Mouse (Mus musculus): ENCODE measurements around the gene Dleu7. TPM values are rescaled to one million over a fixed set of nuclear protein-coding genes. Genes with fewer than 3 reads are reported as not detected.
A peak's percentile ranks its signal among the peaks of the same experiment; 100 is the strongest.

Gene Dleu7
- total RNA-seq, 1 experiment from 2014 or later, result 2.0 TPM

- ATAC-seq (replicated peaks in 1 of 2; ENCODE audit: insufficient read depth in 1 of 2, low FRiP score in 2 of 2, low TSS enrichment in 1 of 2, low read depth in 1 of 2, poor library complexity in 2 of 2, severe bottlenecking in 2 of 2), result no peak
Measured at GRCm38 (mm10) chr14:62298808-62299207, 6.0 kb upstream of the Dleu7 start.

GRCm38 (mm10) chr14:62292166-62292487 lies 720 bp downstream of the Dleu7 start:
- no peak for ATAC-seq (replicated peaks in 1 of 2; ENCODE audit: insufficient read depth in 1 of 2, low FRiP score in 2 of 2, low TSS enrichment in 1 of 2, low read depth in 1 of 2, poor library complexity in 2 of 2, severe bottlenecking in 2 of 2)

GRCm38 (mm10) chr14:62291406-62291987 lies 1.4 kb downstream of the Dleu7 start:
- ATAC-seq (replicated peaks in 1 of 2; ENCODE audit: insufficient read depth in 1 of 2, low FRiP score in 2 of 2, low TSS enrichment in 1 of 2, low read depth in 1 of 2, poor library complexity in 2 of 2, severe bottlenecking in 2 of 2), result no peak

- ATAC-seq (replicated peaks in 1 of 2; ENCODE audit: insufficient read depth in 1 of 2, low FRiP score in 2 of 2, low TSS enrichment in 1 of 2, low read depth in 1 of 2, poor library complexity in 2 of 2, severe bottlenecking in 2 of 2), result no peak
Measured at GRCm38 (mm10) chr14:62288731-62289130, 4.1 kb downstream of the Dleu7 start.

- no peak for ATAC-seq (replicated peaks in 1 of 2; ENCODE audit: insufficient read depth in 1 of 2, low FRiP score in 2 of 2, low TSS enrichment in 1 of 2, low read depth in 1 of 2, poor library complexity in 2 of 2, severe bottlenecking in 2 of 2)
Measured at GRCm38 (mm10) chr14:62282974-62283373, 9.9 kb downstream of the Dleu7 start.

GRCm38 (mm10) chr14:62273604-62274003 lies 19.2 kb downstream of the Dleu7 start:
- no peak for ATAC-seq (replicated peaks in 1 of 2; ENCODE audit: insufficient read depth in 1 of 2, low FRiP score in 2 of 2, low TSS enrichment in 1 of 2, low read depth in 1 of 2, poor library complexity in 2 of 2, severe bottlenecking in 2 of 2)

- ATAC-seq (replicated peaks in 1 of 2; ENCODE audit: insufficient read depth in 1 of 2, low FRiP score in 2 of 2, low TSS enrichment in 1 of 2, low read depth in 1 of 2, poor library complexity in 2 of 2, severe bottlenecking in 2 of 2), result no peak
Measured at GRCm38 (mm10) chr14:62270698-62271396, 22.0 kb downstream of the Dleu7 start.

GRCm38 (mm10) chr14:62258978-62259536 lies 33.8 kb downstream of the Dleu7 start:
- no peak for ATAC-seq (replicated peaks in 1 of 2; ENCODE audit: insufficient read depth in 1 of 2, low FRiP score in 2 of 2, low TSS enrichment in 1 of 2, low read depth in 1 of 2, poor library complexity in 2 of 2, severe bottlenecking in 2 of 2)

GRCm38 (mm10) chr14:62258125-62258524 lies 34.7 kb downstream of the Dleu7 start:
- no peak for ATAC-seq (replicated peaks in 1 of 2; ENCODE audit: insufficient read depth in 1 of 2, low FRiP score in 2 of 2, low TSS enrichment in 1 of 2, low read depth in 1 of 2, poor library complexity in 2 of 2, severe bottlenecking in 2 of 2)

GRCm38 (mm10) chr14:62256066-62256465 lies 36.8 kb downstream of the Dleu7 start:
- no peak for ATAC-seq (replicated peaks in 1 of 2; ENCODE audit: insufficient read depth in 1 of 2, low FRiP score in 2 of 2, low TSS enrichment in 1 of 2, low read depth in 1 of 2, poor library complexity in 2 of 2, severe bottlenecking in 2 of 2)

- 0 out of 4 replicates have a peak, but pooled peaks of 1 of the 2 experiments have one; percentile 32 for ATAC-seq (replicated peaks in 1 of 2; ENCODE audit: insufficient read depth in 1 of 2, low FRiP score in 2 of 2, low TSS enrichment in 1 of 2, low read depth in 1 of 2, poor library complexity in 2 of 2, severe bottlenecking in 2 of 2)
Measured at GRCm38 (mm10) chr14:62254371-62254770, 38.5 kb downstream of the Dleu7 start.

GRCm38 (mm10) chr14:62251999-62252398 lies 40.8 kb downstream of the Dleu7 start:
- ATAC-seq (replicated peaks in 1 of 2; ENCODE audit: insufficient read depth in 1 of 2, low FRiP score in 2 of 2, low TSS enrichment in 1 of 2, low read depth in 1 of 2, poor library complexity in 2 of 2, severe bottlenecking in 2 of 2), result peak in 1 of 2 experiments; percentile 66; a peak in 2 of 4 replicates

GRCm38 (mm10) chr14:62250046-62250445 lies 42.8 kb downstream of the Dleu7 start:
- ATAC-seq (replicated peaks in 1 of 2; ENCODE audit: insufficient read depth in 1 of 2, low FRiP score in 2 of 2, low TSS enrichment in 1 of 2, low read depth in 1 of 2, poor library complexity in 2 of 2, severe bottlenecking in 2 of 2), result no peak

GRCm38 (mm10) chr14:62249251-62249650 lies 43.6 kb downstream of the Dleu7 start:
- ATAC-seq (replicated peaks in 1 of 2; ENCODE audit: insufficient read depth in 1 of 2, low FRiP score in 2 of 2, low TSS enrichment in 1 of 2, low read depth in 1 of 2, poor library complexity in 2 of 2, severe bottlenecking in 2 of 2), result no peak

- no peak for ATAC-seq (replicated peaks in 1 of 2; ENCODE audit: insufficient read depth in 1 of 2, low FRiP score in 2 of 2, low TSS enrichment in 1 of 2, low read depth in 1 of 2, poor library complexity in 2 of 2, severe bottlenecking in 2 of 2)
Measured at GRCm38 (mm10) chr14:62248796-62249195, 44.1 kb downstream of the Dleu7 start.

GRCm38 (mm10) chr14:62248345-62248744 lies 44.5 kb downstream of the Dleu7 start:
- ATAC-seq (replicated peaks in 1 of 2; ENCODE audit: insufficient read depth in 1 of 2, low FRiP score in 2 of 2, low TSS enrichment in 1 of 2, low read depth in 1 of 2, poor library complexity in 2 of 2, severe bottlenecking in 2 of 2), result no peak

GRCm38 (mm10) chr14:62245557-62245956 lies 47.3 kb downstream of the Dleu7 start:
- ATAC-seq (replicated peaks in 1 of 2; ENCODE audit: insufficient read depth in 1 of 2, low FRiP score in 2 of 2, low TSS enrichment in 1 of 2, low read depth in 1 of 2, poor library complexity in 2 of 2, severe bottlenecking in 2 of 2), result peak; percentile 75 to 80; a peak in 3 of 4 replicates

GRCm38 (mm10) chr14:62243530-62243929 lies 49.3 kb downstream of the Dleu7 start:
- ATAC-seq (replicated peaks in 1 of 2; ENCODE audit: insufficient read depth in 1 of 2, low FRiP score in 2 of 2, low TSS enrichment in 1 of 2, low read depth in 1 of 2, poor library complexity in 2 of 2, severe bottlenecking in 2 of 2), result no peak

GRCm38 (mm10) chr14:62235969-62236368 lies 56.9 kb downstream of the Dleu7 start:
- no peak for ATAC-seq (replicated peaks in 1 of 2; ENCODE audit: insufficient read depth in 1 of 2, low FRiP score in 2 of 2, low TSS enrichment in 1 of 2, low read depth in 1 of 2, poor library complexity in 2 of 2, severe bottlenecking in 2 of 2)
